Mouse (Mus musculus) heart, adult 8-10 months (tissue): ENCODE results near the gene H2al1b. TPM values are rescaled to one million over a fixed set of nuclear protein-coding genes. Genes with fewer than 3 reads are reported as not detected.

Experiments
- DNase-seq: peaks from one replicate; pipeline ENCODE4 v3.0.0; 2022; ENCODE audit warnings: low spot score
- total RNA-seq, 4 experiments: library from RNA; stranded (reverse); gene quantifications; 2 replicates each; pipeline ENCODE4 v1.2.4; 2022

H2al1b gene
- total RNA-seq, 4 experiments from 2014 or later, result not detected

GRCm38 (mm10) chrX:11346756-11347155 is 44.5 kb downstream of the H2al1b start:
- DNase-seq, result no peak

Other genes with a start within 250 kb of the H2al1b start
- gene H2al1a, start 3.2 kb upstream of the H2al1b start, total RNA-seq, result not detected
- not detected for gene H2al1c, start 3.2 kb downstream of the H2al1b start, total RNA-seq
- gene H2al1d, start 6.4 kb downstream of the H2al1b start, total RNA-seq, result not detected
- not detected for gene H2al1e, start 9.5 kb downstream of the H2al1b start, total RNA-seq
- gene H2al1f, start 12.7 kb downstream of the H2al1b start, total RNA-seq, result not detected
- not detected for gene H2al1g, start 15.8 kb downstream of the H2al1b start, total RNA-seq
- not detected for gene H2al1h, start 19.1 kb downstream of the H2al1b start, total RNA-seq
- gene H2al1i, start 22.2 kb downstream of the H2al1b start, total RNA-seq, result not detected
- not detected for gene H2al1j, start 25.4 kb downstream of the H2al1b start, total RNA-seq